ENCODE assay signal across 25 mouse cellular contexts in genomic region chr5:71926336-71926735, GRCm38 (mm10).
DNase-seq lines count a peak whose midpoint lies in the region; ATAC-seq and TF ChIP-seq lines count a peak whose summit lies in the region.
"Had no signal": no experiment of that assay in that cellular context is flagged by ENCODE, and none has a peak within 500 bp of the region (broad histone marks: within the 10 kb centered on the region; RNA-seq: fewer than 3 reads in every experiment).

No protein-coding gene starts in this region.

- DNase-seq in forebrain, postnatal 0 days, result no peak
- peak; percentile 17 to 35 for DNase-seq in right cerebral cortex, adult 2 months (ENCODE audit: low spot score in 2 of 2)
- no peak for DNase-seq in right cerebral cortex, postnatal 4 days
- DNase-seq in left cerebral cortex, postnatal 25 days (ENCODE audit: low spot score in 2 of 2), result peak; percentile 31 to 85
- DNase-seq in gastrocnemius, adult 2 months, result no peak
- no peak for DNase-seq in thymus, postnatal 4 days
- DNase-seq: adrenal gland, adult 8-10 months; cerebellum, adult 8-10 months; cerebellum, postnatal 36 days; embryo, embryonic 11 days; kidney, adult 8-10 months; kidney, postnatal 14 days; lung, adult 18-20 months; lung, postnatal 14 days; thymus, adult 2 months had no signal

- TF ChIP-seq CTCF in forebrain, postnatal 0 days (IDR thresholded peaks at IDR 0.05; ENCODE audit: low read depth), result no peak
- TF ChIP-seq CTCF in gastrocnemius, adult 2 months (IDR thresholded peaks at IDR 0.05), result no peak

- ATAC-seq in forebrain, postnatal 0 days, result peak; percentile 12; the same call in 1 of the 2 replicates
- no peak for ATAC-seq in forebrain, embryonic 12.5 days (ENCODE audit: low FRiP score)
- no peak for ATAC-seq in megakaryocyte, adult 5-6 weeks (ENCODE audit: poor library complexity, severe bottlenecking)
- ATAC-seq: activated CD4-positive, CD25-positive, alpha-beta regulatory T cell, adult 4 months; forebrain, embryonic 13.5 days; liver, embryonic 12.5 days had no signal

- H3K4me1 ChIP-seq in forebrain, postnatal 0 days (ENCODE audit: insufficient read depth), result no peaks in the 10 kb centered on the region
- no peaks in the 10 kb centered on the region for H3K4me1 ChIP-seq in forebrain, embryonic 12.5 days
- H3K4me1 ChIP-seq: embryonic facial prominence, embryonic 13.5 days; forebrain, embryonic 13.5 days; hindbrain, embryonic 15.5 days; limb, embryonic 13.5 days; liver, embryonic 12.5 days; midbrain, embryonic 12.5 days had no signal

- no peaks in the 10 kb centered on the region for H3K9me3 ChIP-seq in forebrain, postnatal 0 days (ENCODE audit: low read length)
- no peaks in the 10 kb centered on the region for H3K9me3 ChIP-seq in forebrain, embryonic 12.5 days
- H3K9me3 ChIP-seq: embryonic facial prominence, embryonic 13.5 days; forebrain, embryonic 13.5 days; hindbrain, embryonic 15.5 days; limb, embryonic 13.5 days; liver, embryonic 12.5 days; midbrain, embryonic 12.5 days had no signal

- intact Hi-C loops in left cerebral cortex, postnatal 25 days (cut with DNase I), result no loop called here
- intact Hi-C loops in gastrocnemius, adult 2 months (cut with DNase I), result no loop called here

- H3K9ac ChIP-seq in forebrain, postnatal 0 days, result no peak overlapping the region
- H3K9ac ChIP-seq in forebrain, embryonic 12.5 days, result no peak overlapping the region
- H3K9ac ChIP-seq: embryonic facial prominence, embryonic 13.5 days; forebrain, embryonic 13.5 days; hindbrain, embryonic 15.5 days; limb, embryonic 13.5 days; liver, embryonic 12.5 days; midbrain, embryonic 12.5 days had no signal

- H3K4me3 ChIP-seq in forebrain, postnatal 0 days (ENCODE audit: low read depth, low read length), result no peak overlapping the region
- H3K4me3 ChIP-seq in forebrain, embryonic 12.5 days (replicated peaks), result no peak overlapping the region
- H3K4me3 ChIP-seq in gastrocnemius, adult 2 months, result no peak overlapping the region
- H3K4me3 ChIP-seq: embryonic facial prominence, embryonic 13.5 days; erythroblast, embryonic 14.5 days; forebrain, embryonic 13.5 days; hindbrain, embryonic 15.5 days; limb, embryonic 13.5 days; liver, embryonic 12.5 days; midbrain, embryonic 12.5 days had no signal

- 76% methylated on average over 5 of the region's 5 CpGs for WGBS in forebrain, postnatal 0 days
- WGBS in forebrain, embryonic 12.5 days, result 81% methylated on average over 5 of the region's 5 CpGs

- H3K27me3 ChIP-seq in forebrain, postnatal 0 days (ENCODE audit: insufficient read depth, low read length), result no peaks in the 10 kb centered on the region
- no peaks in the 10 kb centered on the region for H3K27me3 ChIP-seq in forebrain, embryonic 12.5 days
- H3K27me3 ChIP-seq: embryonic facial prominence, embryonic 13.5 days; forebrain, embryonic 13.5 days; hindbrain, embryonic 15.5 days; limb, embryonic 13.5 days; liver, embryonic 12.5 days; midbrain, embryonic 12.5 days had no signal

- no peak overlapping the region for H3K27ac ChIP-seq in forebrain, postnatal 0 days (ENCODE audit: low read depth, low read length)
- no peak overlapping the region for H3K27ac ChIP-seq in forebrain, embryonic 12.5 days
- H3K27ac ChIP-seq in gastrocnemius, adult 2 months, result no peak overlapping the region
- H3K27ac ChIP-seq: embryonic facial prominence, embryonic 13.5 days; forebrain, embryonic 13.5 days; hindbrain, embryonic 15.5 days; limb, embryonic 13.5 days; liver, embryonic 12.5 days; midbrain, embryonic 12.5 days had no signal

- H3K36me3 ChIP-seq in forebrain, postnatal 0 days (ENCODE audit: insufficient read depth), result no peaks in the 10 kb centered on the region
- H3K36me3 ChIP-seq in forebrain, embryonic 12.5 days (replicated peaks), result no peaks in the 10 kb centered on the region
- H3K36me3 ChIP-seq: embryonic facial prominence, embryonic 13.5 days; hindbrain, embryonic 15.5 days; limb, embryonic 13.5 days; liver, embryonic 12.5 days; midbrain, embryonic 12.5 days had no signal

- no peak overlapping the region for H3K4me2 ChIP-seq in forebrain, postnatal 0 days (ENCODE audit: low read depth)
- H3K4me2 ChIP-seq in forebrain, embryonic 12.5 days, result no peak overlapping the region
- H3K4me2 ChIP-seq: embryonic facial prominence, embryonic 13.5 days; forebrain, embryonic 13.5 days; hindbrain, embryonic 15.5 days; limb, embryonic 13.5 days; liver, embryonic 12.5 days; midbrain, embryonic 12.5 days had no signal

Comparison
In these comparisons a context has a peak if more than half of its experiments do, and no peak if none do; other contexts are left out.
1. DNase-seq: peak in right cerebral cortex, adult 2 months (2 of 2) and left cerebral cortex, postnatal 25 days (2 of 2); none in forebrain, postnatal 0 days (single experiment), right cerebral cortex, postnatal 4 days (single experiment), gastrocnemius, adult 2 months (single experiment) and thymus, postnatal 4 days (single experiment).